Mouse (Mus musculus): ENCODE data around the gene Araf.

The Araf gene

DNA sequence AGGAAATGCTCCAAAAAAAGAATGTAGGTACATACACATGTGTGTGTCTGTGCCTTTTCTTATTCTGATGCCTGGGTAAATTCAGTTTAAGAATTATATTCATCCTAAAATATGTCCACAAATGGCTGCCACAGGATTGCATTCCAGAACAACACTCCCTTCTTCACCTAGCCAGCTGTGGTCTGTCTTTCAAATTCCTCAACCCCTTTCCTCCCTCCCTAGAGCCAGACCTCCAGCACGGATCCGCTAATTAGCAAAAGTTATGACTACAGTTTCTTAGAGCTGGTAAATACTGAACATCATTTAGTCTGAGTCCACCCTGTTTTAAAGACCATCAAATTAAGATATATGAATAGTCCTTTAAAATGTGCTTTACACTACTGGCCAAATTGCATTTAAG lies 50.2 kb downstream of the Araf start:
- no peak for DNase-seq (ENCODE audit: extremely low read depth, low read depth, low spot score)

DNA sequence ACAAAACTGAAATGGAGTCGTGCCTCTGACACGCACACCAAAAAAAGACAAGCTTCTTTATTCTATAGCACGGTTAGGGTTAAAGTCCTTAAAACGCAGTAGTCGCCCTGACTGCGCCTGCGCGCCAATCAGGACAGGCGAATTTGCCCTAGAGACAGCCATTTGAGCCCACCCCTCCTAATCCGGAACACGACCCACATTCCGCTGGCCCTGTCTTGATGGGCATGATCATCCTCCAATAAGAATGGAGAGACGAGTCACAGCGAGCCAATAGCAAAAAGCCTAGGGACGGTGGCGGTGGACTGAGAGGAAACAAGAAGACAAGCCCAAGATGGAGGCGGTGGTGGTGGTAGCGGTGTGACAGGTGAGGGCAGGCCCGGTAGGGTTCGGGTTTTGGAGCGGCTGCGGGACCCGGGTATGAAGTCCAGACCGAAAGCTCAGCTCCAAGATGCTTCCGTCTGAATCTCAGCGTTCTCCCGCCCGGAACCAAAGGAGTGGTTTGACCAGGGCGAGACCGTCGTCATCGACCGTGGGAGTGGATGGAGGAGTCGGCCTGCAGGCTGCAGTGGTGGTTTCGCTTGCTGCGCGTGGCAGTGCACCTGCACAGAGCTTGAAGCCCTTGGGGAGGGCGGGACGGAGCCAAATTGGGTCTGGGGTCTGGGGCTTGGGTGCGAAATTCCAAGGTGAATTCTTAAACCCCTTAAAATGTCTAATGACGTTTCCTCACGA lies 50.8 kb downstream of the Araf start:
- DNase-seq (ENCODE audit: extremely low read depth, low read depth, low spot score) = peak; percentile 70

DNA sequence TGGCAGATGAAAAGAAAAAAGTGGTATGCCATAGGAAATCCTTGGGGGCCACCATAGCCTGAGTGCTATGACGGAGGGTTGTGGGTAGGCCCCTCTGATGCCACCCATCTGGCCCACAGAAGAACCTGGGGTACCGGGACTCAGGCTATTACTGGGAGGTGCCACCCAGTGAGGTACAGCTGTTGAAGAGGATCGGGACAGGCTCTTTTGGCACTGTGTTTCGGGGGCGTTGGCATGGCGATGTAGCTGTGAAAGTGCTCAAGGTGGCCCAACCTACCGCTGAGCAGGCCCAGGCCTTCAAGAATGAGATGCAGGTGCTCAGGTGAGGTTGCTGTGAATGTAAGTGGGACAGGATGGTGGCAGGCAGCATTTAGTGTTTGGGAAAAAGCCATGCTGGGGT lies 56.2 kb downstream of the Araf start:
- DNase-seq (ENCODE audit: extremely low read depth, low read depth, low spot score) = no peak

DNA sequence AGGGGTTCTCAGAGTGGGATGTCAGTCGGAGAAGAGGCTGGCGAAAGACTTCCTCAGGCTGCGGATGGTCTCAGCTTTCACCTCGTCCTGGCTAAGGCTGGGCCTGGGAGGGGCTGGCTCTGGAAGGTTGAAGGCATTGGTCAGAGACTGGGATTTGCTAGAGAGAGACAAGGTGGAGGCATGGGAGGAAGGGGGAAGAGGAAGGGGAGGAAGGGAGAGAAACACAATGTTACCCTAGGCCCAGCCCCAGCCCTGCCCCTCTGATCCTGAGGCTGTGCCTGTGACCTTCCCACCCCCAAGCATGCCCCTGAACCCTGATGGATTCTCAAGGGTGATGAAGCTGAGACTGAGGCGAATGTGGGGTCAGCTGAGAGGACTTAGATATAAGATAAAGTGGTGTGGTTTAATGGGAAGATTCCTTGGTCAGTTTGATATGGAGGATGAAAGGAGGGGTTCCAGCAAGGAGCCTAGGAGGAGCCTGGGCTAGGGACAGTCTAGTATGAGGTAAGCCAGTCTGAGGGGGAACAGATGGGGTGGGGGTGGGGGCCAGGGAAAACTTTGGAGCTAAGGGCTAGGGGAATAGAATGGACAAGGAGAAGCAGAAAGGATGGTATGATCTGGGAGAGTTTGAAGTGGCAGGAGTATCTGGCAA lies 64.0 kb downstream of the Araf start:
- DNase-seq (ENCODE audit: extremely low read depth, low read depth, low spot score) = no peak

DNA sequence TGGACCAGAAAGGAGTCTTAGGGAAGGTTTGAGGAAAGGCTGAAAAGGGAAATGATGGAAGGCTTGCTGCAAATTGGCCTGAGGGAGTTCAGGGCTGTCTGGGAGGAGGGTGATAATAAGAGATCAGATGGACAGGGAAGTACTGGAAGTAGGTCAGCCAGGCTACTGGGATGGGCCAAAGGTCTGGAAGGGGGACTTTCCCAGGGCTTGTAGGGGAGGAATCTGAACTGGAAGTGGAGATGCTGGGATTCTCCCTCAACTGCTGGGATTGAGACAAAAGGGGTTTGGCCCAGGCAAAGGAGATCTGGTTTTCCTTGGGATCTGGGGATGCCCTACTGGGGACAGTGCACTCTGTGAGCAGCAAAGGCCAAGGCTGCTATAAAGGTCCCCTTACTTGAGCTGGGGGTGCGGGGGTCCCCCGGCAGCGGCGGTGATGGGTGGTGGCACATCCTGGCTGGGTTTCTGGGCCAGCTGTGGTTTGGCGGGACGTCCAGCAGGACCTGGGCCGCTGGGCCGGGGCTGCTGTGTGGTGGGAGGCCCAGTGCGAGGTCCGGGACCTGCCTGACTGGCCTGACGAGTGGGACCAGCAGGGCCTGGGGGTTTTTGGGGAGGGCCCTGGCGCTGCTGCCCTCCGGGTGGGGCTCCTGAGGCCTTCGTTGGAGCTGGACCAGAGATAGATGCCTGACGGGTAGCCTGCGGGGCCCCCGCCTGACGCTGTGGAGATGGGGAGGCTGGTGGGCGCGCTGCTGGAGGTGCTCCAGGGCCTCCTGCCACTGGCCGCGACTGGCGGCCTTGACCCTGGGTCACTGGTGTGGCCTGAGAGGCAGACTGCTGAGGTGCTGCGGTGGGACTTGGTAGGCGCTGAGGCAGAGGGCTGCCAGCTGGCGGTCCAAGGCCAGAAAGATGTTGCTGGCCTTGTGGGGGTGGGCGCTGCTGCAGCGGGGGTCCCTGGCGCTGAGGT lies 64.8 kb downstream of the Araf start:
- no peak for DNase-seq (ENCODE audit: extremely low read depth, low read depth, low spot score)

DNA sequence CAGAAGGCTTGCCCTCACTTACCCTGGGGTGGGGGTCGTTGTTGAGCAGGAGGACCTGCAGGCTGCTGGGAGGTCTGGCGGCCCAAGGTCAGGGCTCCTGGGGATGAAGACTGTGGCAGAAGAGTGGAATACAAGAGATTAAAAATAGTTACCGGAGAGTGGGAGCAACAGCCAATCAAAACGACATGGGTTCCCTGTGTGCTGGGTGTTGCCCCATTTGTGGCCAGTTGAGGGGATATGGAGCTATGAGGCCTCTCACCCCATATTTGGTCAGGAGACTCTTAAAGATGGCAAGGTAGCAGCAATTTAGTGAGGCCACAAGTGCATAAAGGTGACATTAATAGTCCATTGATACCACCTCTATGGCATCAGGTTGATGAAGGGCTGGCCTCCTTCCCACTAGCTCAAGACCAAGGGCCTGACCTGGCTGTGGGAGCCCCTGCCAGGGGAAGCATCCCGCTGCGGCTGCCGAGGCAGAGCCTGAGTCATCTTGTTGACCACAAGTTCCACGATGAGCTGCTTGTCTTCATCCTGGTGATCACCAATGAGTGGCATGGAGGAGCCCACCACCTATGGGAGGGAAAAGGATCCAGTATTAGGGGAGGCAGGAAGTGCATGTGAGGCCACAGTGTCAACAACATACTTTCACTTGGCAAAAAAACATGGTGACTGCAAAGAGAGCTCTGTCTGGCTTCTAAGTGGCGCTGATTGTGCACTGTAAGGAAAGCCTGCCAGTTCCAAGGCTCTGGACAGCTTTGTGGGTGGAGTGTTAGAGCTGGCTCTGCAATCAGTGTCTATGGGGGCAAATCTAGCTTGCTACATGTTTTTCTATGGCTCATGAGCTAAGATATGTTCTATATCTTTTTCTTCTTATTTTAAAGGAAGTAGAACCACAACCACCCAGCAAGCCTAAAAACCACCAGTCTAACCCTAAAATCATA lies 65.8 kb downstream of the Araf start:
- DNase-seq (ENCODE audit: extremely low read depth, low read depth, low spot score) = no peak

DNA sequence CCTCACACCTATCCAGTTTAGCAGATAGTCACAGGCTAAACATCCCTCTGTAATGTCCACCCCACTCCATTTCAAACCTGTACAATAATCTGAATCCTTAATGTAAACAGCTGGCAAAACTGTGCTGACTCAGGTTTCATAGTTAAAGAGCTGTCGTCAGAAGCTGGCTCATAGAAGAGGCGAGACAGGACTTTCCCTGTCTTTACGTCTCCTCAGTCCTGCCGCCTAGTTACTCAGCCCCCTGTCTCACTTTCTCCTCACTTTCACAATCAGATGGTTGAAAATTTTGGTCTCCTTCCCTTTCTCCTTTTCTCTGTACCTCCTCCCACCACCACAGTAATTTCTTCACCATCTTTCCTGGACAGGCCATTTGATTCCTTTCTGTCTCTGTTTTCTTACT lies 70.5 kb downstream of the Araf start:
- no peak for DNase-seq (ENCODE audit: extremely low read depth, low read depth, low spot score)

DNA sequence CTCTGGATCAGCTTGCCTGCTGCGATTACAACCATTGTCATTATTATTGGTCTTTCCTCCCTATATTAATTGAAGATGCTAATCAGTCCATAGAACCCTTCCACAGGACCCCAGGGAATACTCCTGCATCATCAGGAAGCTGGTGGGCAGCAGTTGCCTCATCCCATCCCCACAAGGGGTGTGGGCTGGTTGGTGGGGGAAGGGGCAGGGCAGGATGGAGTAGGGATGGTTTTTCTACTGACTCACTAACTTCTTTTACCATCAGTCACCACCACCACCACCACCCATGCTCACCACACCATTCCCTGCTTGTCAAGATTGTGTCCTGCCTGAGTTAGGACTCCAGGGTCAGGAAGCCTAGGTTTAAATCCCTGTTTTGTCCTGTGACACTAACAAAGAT lies 71.6 kb downstream of the Araf start:
- DNase-seq (ENCODE audit: extremely low read depth, low read depth, low spot score) = no peak

DNA sequence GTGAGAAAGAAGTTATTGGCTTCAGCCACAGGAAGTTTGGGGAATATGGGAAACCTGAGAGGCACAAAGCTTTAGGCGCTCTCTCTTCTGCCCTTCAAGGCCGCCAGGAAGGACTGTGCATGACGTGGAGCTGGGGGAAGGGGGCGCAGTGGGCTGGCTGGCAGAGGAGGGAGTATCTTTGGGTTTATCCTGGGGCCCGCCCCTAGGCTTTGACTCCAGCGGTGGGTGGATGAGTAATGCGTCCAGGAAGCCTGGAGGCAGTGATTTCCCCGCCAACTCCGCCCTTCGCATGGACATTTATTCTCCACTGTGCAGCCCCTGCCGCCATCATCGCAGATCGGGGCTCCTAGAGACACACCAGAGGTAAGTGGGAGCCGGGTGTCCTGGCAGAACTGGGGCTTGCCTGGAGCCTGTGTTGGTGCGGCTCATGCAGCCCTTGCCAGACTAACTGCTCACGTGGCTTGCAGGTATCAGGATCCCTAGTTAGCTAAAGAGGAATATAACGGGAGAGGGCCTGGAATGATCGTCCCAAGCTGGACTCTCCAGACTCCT lies 72.4 kb downstream of the Araf start, which contains the start of gene Timp1:
Timp1 (plus strand) TSS at position 205 of the 552 bp plus-strand sequence.
- no peak for DNase-seq (ENCODE audit: extremely low read depth, low read depth, low spot score)

DNA sequence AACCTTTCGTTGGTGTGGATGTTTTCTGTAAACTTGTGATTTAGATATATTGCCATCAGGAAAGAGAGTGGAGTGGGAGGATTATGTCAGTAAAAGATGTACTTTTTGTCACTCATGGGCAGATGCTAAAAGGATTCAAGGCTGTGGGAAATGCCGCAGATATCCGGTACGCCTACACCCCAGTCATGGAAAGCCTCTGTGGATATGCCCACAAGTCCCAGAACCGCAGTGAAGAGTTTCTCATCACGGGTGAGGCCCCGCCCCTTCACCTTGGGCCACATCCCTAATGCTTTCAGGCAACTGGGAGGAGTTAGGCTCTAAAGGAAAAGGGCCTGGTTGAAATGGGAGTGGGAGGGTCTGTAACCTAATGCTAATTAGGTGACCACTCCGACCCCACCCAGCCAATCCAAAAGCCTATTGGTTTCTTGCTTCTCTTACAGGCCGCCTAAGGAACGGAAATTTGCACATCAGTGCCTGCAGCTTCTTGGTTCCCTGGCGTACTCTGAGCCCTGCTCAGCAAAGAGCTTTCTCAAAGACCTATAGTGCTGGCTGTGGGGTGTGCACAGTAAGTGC lies 75.4 kb downstream of the Araf start:
- DNase-seq (ENCODE audit: extremely low read depth, low read depth, low spot score) = no peak

DNA sequence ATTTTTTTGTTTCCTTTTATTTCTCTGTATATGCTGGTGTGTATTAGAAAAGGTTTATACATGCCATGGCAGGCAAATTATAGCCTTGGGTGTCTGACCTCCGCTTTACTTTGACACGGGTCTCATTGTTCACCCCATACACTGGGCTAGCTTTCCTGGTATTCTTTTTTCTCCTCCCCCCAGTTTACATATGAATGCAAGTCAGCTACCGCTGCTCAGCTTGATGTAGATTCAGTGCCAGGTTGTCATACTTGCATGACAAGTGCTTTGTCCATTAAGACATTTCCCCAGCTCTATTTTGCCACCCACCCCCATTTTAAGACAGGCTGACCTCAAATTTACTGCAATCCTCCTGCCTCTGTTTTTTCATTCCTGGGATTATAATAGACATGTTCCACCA lies 77.6 kb downstream of the Araf start:
- no peak for DNase-seq (ENCODE audit: extremely low read depth, low read depth, low spot score)

DNA sequence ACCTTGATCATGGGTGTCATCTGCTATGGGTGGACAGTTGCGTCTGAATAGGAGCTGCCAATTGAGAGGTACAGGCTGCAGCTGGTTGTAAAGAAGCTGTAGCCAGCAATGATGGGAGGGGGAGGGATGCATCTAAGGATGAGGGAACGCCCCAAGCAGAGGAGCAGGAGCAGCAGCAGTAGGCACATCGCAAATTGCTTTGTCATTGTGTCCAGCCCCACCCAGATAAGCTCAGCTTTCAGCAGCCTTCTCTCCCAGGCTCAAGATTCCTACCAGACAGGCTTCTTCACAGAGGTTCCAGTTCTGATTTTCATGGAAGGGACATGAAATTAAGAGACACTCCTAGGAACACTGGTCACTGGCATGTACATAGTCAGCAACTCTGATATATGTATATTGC lies 112.5 kb downstream of the Araf start:
- DNase-seq (ENCODE audit: extremely low read depth, low read depth, low spot score) = no peak

All from fat pad, adult 2 months (tissue).